Mouse (Mus musculus): ENCODE measurements at regions not wholly inside any gene's neighbourhood (a gene's known extent, or its start where the extent isn't known, plus 50 kb on each side); places are given as distances from the start of the nearest gene placed in this dataset.

DNA sequence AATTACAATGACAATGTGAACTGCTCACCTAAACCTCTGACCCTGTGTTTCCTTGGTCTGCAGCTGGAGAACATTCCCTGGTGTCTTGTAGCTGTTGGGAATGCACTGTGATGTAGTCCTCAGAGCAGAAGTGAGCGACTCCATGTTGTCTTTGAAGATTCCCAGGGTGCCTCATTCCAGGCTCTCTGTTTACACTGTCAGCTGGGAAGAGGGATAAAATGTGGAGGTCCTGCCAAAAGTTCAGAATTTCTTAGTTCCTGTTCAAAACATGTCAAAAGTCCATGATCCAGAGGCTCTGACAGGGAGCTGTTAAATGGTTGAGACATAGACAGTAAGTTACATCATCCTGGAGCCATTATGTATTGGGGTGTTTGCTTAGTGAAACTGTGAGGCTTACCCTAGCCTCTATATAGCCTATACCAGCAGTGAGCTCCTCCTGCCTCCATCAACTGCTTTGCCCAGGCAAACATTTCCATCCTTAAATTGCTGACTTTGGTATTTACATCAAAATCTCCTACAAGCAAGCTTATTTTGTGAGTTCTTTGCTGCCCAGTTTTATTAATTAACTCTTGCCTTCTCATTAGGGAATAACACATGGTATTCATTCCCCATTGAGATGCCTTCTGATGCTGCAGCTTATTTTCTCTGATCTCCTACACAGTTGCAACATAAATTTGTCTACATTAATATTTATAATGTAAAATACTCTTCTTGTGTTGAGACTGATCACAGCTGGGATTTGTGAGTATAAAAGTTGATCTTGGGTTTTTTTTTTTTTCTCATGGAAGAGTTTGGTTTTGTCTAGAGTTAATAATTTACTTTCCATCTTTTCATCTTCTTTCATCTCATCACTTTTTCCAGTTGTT is 1170.2 kb downstream of the Sorcs3 start:
- no peak for DNase-seq (ENCODE audit: inconsistent age in 2 of 2, low spot score in 1 of 2)

DNA sequence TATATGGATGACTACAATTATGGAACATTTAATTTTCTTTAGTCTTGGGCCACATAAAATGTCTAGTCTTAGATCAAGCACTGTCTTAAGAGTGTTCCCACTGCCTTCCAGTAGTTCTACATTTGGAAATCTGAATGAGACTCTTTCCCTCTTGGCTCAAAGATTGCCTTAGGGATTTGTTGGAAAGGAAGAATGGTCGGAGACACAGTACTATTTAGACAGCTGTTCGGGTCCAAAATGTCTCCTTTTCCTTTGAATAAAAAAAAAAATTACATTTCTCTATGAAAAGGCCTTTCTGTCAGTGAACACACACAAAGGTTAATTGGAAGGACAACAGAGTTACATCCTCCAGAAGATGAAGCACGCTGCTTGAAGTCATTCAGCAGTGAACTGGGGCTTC is 1173.8 kb downstream of the Sorcs3 start:
- DNase-seq (ENCODE audit: inconsistent age in 2 of 2, low spot score in 1 of 2) = no peak

DNA sequence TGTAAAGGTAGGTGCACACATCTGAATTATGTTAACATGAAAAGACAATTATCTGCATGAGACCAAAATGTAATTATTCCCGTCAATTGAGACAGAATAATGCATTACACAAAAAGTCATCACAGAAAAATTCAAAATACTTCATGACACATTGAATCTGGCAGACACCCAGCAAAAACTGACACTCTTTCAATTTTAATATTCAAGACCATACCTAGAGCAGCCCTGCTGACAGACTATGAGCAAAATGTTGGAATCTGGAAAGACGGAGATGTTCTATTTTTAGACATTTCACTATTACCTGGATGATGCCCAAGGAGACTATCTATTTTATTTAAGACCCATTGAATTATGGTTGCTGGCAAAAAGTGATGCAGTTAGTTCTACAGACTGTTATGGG is 1190.4 kb downstream of the Sorcs3 start:
- no peak for DNase-seq (ENCODE audit: inconsistent age in 2 of 2, low spot score in 1 of 2)

- no peak for DNase-seq (ENCODE audit: inconsistent age in 2 of 2, low spot score in 1 of 2)
Measured at GRCm38 (mm10) chr19:49415326-49415725, 1209.5 kb downstream of the Sorcs3 start.

- no peak for DNase-seq (ENCODE audit: inconsistent age in 2 of 2, low spot score in 1 of 2)
Measured at GRCm38 (mm10) chr19:49423059-49423900, 1217.5 kb downstream of the Sorcs3 start.

Measured in adrenal gland, adult (tissue).